Mouse (Mus musculus) lung, postnatal 0 days (tissue): ENCODE data around the gene Iqcf5. TPM values are rescaled to one million over a fixed set of nuclear protein-coding genes. Genes with fewer than 3 reads are reported as not detected.

Source experiments
- ATAC-seq: fragments of 200-750 bp; cut with Nextera tagmentation; 2 replicates; pipeline ENCODE4 v1.8.0; 2017; ENCODE audit warnings: moderate library complexity
- DNase-seq: peaks from one replicate; pipeline ENCODE4 v3.0.0-alpha.2; 2016; ENCODE audit warnings: low spot score
- H3K27ac ChIP-seq: fragments of 300-500 bp; sonication (generic); 2 replicates; pipeline ENCODE4 v1.5.1; 2014; ENCODE audit warnings: antibody characterized with exemption, mild to moderate bottlenecking, low read length, mixed read lengths
- H3K27me3 ChIP-seq: fragments of 300-500 bp; sonication (generic); replicated peaks from 2 replicates; pipeline ENCODE4 v1.6.1; 2014; ENCODE audit warnings: low read length, mixed read lengths; ENCODE audit not compliant: insufficient read depth
- H3K36me3 ChIP-seq: fragments of 300-500 bp; sonication (generic); 2 replicates; pipeline ENCODE4 v1.6.1; 2014; ENCODE audit warnings: low read length, mixed read lengths; ENCODE audit not compliant: insufficient read depth
- H3K4me1 ChIP-seq: fragments of 300-500 bp; sonication (generic); 2 replicates; pipeline ENCODE4 v1.6.1; 2014; ENCODE audit warnings: antibody characterized with exemption, low read depth, low read length, mixed read lengths; ENCODE audit not compliant: insufficient read depth
- H3K4me2 ChIP-seq: fragments of 300-500 bp; sonication (generic); replicated peaks from 2 replicates; pipeline ENCODE4 v1.6.1; 2014; ENCODE audit warnings: low read depth, mild to moderate bottlenecking, low read length, moderate library complexity, mixed read lengths
- H3K4me3 ChIP-seq: fragments of 300-500 bp; sonication (generic); 2 replicates; pipeline ENCODE4 v1.5.1; 2014; ENCODE audit warnings: low read depth, low read length
- H3K9ac ChIP-seq: fragments of 300-500 bp; sonication (generic); replicated peaks from 2 replicates; pipeline ENCODE4 v1.6.1; 2014; ENCODE audit warnings: low read depth, mild to moderate bottlenecking
- H3K9me3 ChIP-seq: fragments of 300-500 bp; sonication (generic); 2 replicates; pipeline ENCODE4 v1.6.1; 2016; ENCODE audit warnings: low read length, mixed read lengths
- CTCF ChIP-seq: IDR thresholded peaks from 2 replicates; pipeline ENCODE4 v1.5.1; 2016; ENCODE audit warnings: antibody characterized with exemption, mild to moderate bottlenecking
- EP300 ChIP-seq: IDR thresholded peaks from 2 replicates; pipeline ENCODE4 v1.6.1; 2016; ENCODE audit warnings: antibody characterized with exemption, mild to moderate bottlenecking, control low read depth
- WGBS: fragments of 180-500 bp; shearing (Covaris S2); extraction: QIAGEN DNeasy Blood & Tissue Kit; methylation state at CpG from one replicate; pipeline ENCODE4 v1.1.7; 2014; 5-methylcytosine and 5-hydroxymethylcytosine counted together
- polyA plus RNA-seq: library from polyadenylated mRNA; unstranded; fragments of >200 nt; fragmentation: Nextera tagmentation; extraction: Ambion mirVana; gene quantifications from 2 replicates; pipeline ENCODE4 v1.2.1, GENCODE M21; 2015

Iqcf5 gene
- polyA plus RNA-seq, 1 experiment from 2014 or later: not detected

DNA sequence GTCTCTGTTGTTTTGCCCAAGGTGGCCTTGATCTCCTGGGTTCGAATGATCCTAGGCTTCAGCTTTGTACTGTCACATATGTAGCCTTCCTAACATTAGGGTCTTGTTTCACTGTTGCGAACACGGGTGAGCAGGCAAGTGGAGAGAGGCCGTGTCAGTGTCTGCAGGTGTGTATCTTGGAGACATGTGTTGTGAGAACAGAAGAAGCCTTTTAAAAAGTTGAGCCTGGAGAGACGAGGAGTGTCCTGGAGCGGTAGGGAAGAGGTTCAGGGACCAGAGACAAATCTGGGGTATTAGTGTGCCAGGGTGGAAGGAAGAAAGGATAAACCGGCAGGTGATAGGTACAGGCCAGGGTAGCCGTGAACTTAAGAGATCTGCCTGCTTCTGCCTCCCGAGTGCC, 36.3 kb upstream of the Iqcf5 start:
- Histone ChIP-seq H3K4me3 (no peak overlapping the region; the same call in 1 of the 2 replicates), H3K9me3 (no peaks in the 10 kb centered on the region), H3K27ac (no peak overlapping the region), H3K4me2 (peak overlapping the region; percentile 91; the same call in 1 of the 2 replicates), H3K36me3 (no peaks in the 10 kb centered on the region; the same call in 1 of the 2 replicates), H3K27me3 (no peaks in the 10 kb centered on the region), H3K9ac (peak overlapping the region; percentile 41; the same call in 1 of the 2 replicates), H3K4me1 (peaks cover 28% of the 10 kb centered on the region)
- ATAC-seq: no peak
- TF ChIP-seq CTCF: no peak
- no peak for TF ChIP-seq EP300
- WGBS: 78% methylated on average over 9 of the region's 9 CpGs
- DNase-seq: no peak

DNA sequence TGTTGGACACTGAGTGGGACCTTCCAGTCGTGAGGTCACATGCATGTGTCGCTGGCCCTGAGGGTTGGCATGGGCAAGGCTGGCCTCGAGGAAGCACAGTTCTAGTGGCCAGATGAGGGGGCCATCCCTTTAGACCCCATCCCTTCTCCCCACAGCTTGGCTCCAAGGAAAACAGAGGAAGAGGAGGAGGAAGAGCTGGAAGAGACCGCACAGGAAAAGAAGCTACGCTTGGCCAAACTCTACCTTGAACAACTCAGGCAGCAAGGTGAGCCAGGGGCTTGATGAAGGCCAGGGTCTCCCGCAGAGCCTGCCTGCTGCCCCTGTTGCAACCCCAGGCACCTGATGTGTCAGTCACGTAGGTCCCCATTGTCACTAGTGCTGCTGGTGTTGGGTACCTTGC, 33.8 kb upstream of the Iqcf5 start:
- 94% methylated on average over 7 of the region's 7 CpGs for WGBS
- H3K9ac ChIP-seq: no peak overlapping the region
- H3K4me2 ChIP-seq: no peak overlapping the region
- peaks cover 10% of the 10 kb centered on the region; the same call in 1 of the 2 replicates for H3K36me3 ChIP-seq
- no peaks in the 10 kb centered on the region for H3K27me3 ChIP-seq
- no peak for ATAC-seq
- TF ChIP-seq EP300 (no peak), CTCF (no peak)
- peaks cover 12% of the 10 kb centered on the region; the same call in 1 of the 2 replicates for H3K4me1 ChIP-seq
- H3K9me3 ChIP-seq: no peaks in the 10 kb centered on the region
- no peak for DNase-seq
- no peak overlapping the region for H3K4me3 ChIP-seq
- no peak overlapping the region for H3K27ac ChIP-seq

DNA sequence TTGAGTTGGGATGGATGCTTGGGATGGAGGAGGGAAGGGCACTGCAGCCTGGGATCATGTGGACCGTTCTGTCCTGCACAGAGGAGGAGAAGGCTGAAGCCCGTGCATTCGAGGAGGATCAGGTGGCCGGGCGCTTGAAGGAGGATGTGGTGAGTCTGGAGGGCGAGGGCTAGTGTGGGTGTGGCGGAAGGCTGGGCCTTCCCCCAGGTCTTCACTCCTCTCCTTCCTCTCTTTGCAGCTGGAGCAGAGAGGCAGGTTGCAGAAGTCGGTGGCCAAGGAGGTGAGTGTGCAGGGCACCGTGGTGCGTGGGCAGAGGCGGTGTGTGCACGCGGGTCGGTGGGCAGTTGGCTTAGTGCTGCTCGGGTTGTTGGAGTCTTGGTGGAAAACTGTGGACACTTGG, 33.3 kb upstream of the Iqcf5 start:
- no peak overlapping the region for H3K9ac ChIP-seq
- WGBS: 91% methylated on average over 14 of the region's 15 CpGs
- no peaks in the 10 kb centered on the region for H3K27me3 ChIP-seq
- no peak overlapping the region for H3K4me2 ChIP-seq
- peaks cover 9% of the 10 kb centered on the region; the same call in 1 of the 2 replicates for H3K4me1 ChIP-seq
- H3K9me3 ChIP-seq: no peaks in the 10 kb centered on the region
- H3K36me3 ChIP-seq: peaks cover 13% of the 10 kb centered on the region; the same call in 1 of the 2 replicates
- H3K4me3 ChIP-seq: no peak overlapping the region
- no peak for TF ChIP-seq EP300
- no peak for TF ChIP-seq CTCF
- H3K27ac ChIP-seq: no peak overlapping the region
- no peak for DNase-seq
- no peak for ATAC-seq

DNA sequence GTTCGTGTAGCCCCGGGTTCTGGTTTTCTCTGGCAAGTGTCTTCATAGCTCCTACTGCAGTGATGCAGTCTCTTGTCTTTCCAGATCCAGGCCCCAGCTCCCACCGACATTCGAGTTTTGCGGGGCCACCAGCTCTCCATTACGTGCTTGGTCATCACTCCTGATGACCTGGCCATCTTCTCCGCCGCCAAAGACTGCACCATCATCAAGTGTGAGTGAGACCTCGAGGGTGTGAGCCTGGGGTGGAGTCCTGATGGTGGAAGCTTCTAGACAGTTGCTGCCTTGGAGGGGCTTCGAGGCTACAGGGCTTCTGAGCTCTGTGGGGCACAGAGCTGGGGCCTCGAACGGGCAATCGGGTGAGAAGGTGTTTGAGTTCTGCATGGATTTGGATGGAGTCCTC, 32.7 kb upstream of the Iqcf5 start:
- no peak for ATAC-seq
- TF ChIP-seq EP300 (no peak), CTCF (no peak)

DNA sequence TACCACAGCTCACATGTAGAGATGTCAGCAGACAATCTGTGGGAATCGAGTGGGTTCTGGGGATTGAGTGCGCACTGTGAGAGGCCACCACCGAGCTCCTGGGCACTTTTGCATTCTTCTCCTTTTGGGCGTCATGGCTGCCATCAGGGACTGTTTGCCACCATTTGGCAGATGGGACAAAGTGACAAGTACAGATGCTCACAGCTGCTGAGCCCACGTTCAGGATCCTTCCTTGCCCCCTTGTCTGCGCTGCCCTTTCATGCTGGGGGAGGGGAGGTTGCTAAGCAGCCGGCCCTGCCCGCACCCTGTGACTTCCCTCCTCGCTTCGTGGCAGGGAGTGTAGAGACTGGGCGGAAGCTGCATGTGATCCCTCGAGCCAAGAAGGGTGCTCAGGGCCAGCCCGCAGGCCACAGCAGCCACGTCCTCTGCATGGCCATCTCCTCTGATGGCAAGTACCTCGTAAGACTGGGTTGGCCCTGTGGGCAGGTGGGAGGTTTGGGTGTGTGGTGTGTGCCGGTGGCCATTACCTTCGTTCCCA, 31.7 kb upstream of the Iqcf5 start:
- peaks cover 13% of the 10 kb centered on the region; the same call in 1 of the 2 replicates for H3K36me3 ChIP-seq
- ATAC-seq (no peak), DNase-seq (no peak)
- no peak overlapping the region for H3K4me2 ChIP-seq
- WGBS: 84% methylated on average over 16 of the region's 17 CpGs
- H3K9ac ChIP-seq: no peak overlapping the region
- H3K4me1 ChIP-seq: peaks cover 5% of the 10 kb centered on the region; the same call in 1 of the 2 replicates
- H3K27me3 ChIP-seq: no peaks in the 10 kb centered on the region
- TF ChIP-seq EP300: no peak
- TF ChIP-seq CTCF: no peak
- H3K9me3 ChIP-seq: no peaks in the 10 kb centered on the region
- no peak overlapping the region for H3K27ac ChIP-seq
- H3K4me3 ChIP-seq: no peak overlapping the region

More for the DNA sequence above, 32.7 kb upstream of the Iqcf5 start:
- Histone ChIP-seq H3K36me3 (peaks cover 13% of the 10 kb centered on the region; the same call in 1 of the 2 replicates), H3K4me3 (no peak overlapping the region), H3K9me3 (no peaks in the 10 kb centered on the region), H3K9ac (no peak overlapping the region), H3K27ac (no peak overlapping the region), H3K4me1 (peaks cover 9% of the 10 kb centered on the region; the same call in 1 of the 2 replicates), H3K4me2 (no peak overlapping the region), H3K27me3 (no peaks in the 10 kb centered on the region)
- no peak for DNase-seq
- 88% methylated on average over 13 of the region's 13 CpGs for WGBS

DNA sequence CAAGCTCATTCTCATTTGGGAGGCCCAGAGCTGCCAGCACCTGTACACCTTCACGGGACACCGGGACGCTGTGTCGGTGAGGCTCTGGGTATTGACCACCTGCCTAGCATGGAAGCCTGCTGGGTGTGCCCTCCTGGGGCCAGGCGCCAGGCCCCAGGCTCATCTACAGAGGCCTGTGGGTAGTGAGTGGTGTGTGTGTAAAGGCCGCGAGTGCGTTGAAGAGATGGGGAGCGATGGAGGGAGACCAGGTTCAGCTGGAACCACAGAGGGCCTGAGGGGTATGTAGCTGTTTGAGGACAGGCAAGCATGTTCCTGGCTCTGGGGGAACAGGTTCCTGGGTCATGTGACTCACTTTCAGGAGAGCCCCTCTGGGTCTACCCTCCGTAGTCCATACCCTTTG, 31.2 kb upstream of the Iqcf5 start:
- no peak overlapping the region for H3K9ac ChIP-seq
- no peak overlapping the region for H3K4me2 ChIP-seq
- H3K9me3 ChIP-seq: no peaks in the 10 kb centered on the region
- 96% methylated on average over 10 of the region's 10 CpGs for WGBS
- DNase-seq (no peak), ATAC-seq (no peak)
- TF ChIP-seq EP300 (no peak), CTCF (no peak)
- peaks cover under 1% of the 10 kb centered on the region; the same call in 1 of the 2 replicates for H3K4me1 ChIP-seq
- H3K36me3 ChIP-seq: peaks cover 13% of the 10 kb centered on the region; the same call in 1 of the 2 replicates
- no peak overlapping the region for H3K27ac ChIP-seq
- H3K4me3 ChIP-seq: no peak overlapping the region
- no peaks in the 10 kb centered on the region for H3K27me3 ChIP-seq
